Mouse (Mus musculus) lung, postnatal 0 days (tissue): Measurements from ENCODE around the gene Rph3al. TPM values are rescaled to one million over a fixed set of nuclear protein-coding genes. Genes with fewer than 3 reads are reported as not detected.

ENCODE experiments used
- ATAC-seq: fragments of 200-750 bp; cut with Nextera tagmentation; 2 replicates; pipeline ENCODE4 v1.8.0; 2017; ENCODE audit warnings: moderate library complexity
- DNase-seq: peaks from one replicate; pipeline ENCODE4 v3.0.0-alpha.2; 2016; ENCODE audit warnings: low spot score
- H3K27ac ChIP-seq: fragments of 300-500 bp; sonication (generic); 2 replicates; pipeline ENCODE4 v1.5.1; 2014; ENCODE audit warnings: antibody characterized with exemption, mild to moderate bottlenecking, low read length, mixed read lengths
- H3K27me3 ChIP-seq: fragments of 300-500 bp; sonication (generic); replicated peaks from 2 replicates; pipeline ENCODE4 v1.6.1; 2014; ENCODE audit warnings: low read length, mixed read lengths; ENCODE audit not compliant: insufficient read depth
- H3K36me3 ChIP-seq: fragments of 300-500 bp; sonication (generic); 2 replicates; pipeline ENCODE4 v1.6.1; 2014; ENCODE audit warnings: low read length, mixed read lengths; ENCODE audit not compliant: insufficient read depth
- H3K4me1 ChIP-seq: fragments of 300-500 bp; sonication (generic); 2 replicates; pipeline ENCODE4 v1.6.1; 2014; ENCODE audit warnings: antibody characterized with exemption, low read depth, low read length, mixed read lengths; ENCODE audit not compliant: insufficient read depth
- H3K4me2 ChIP-seq: fragments of 300-500 bp; sonication (generic); replicated peaks from 2 replicates; pipeline ENCODE4 v1.6.1; 2014; ENCODE audit warnings: low read depth, mild to moderate bottlenecking, low read length, moderate library complexity, mixed read lengths
- H3K4me3 ChIP-seq: fragments of 300-500 bp; sonication (generic); 2 replicates; pipeline ENCODE4 v1.5.1; 2014; ENCODE audit warnings: low read depth, low read length
- H3K9ac ChIP-seq: fragments of 300-500 bp; sonication (generic); replicated peaks from 2 replicates; pipeline ENCODE4 v1.6.1; 2014; ENCODE audit warnings: low read depth, mild to moderate bottlenecking
- H3K9me3 ChIP-seq: fragments of 300-500 bp; sonication (generic); 2 replicates; pipeline ENCODE4 v1.6.1; 2016; ENCODE audit warnings: low read length, mixed read lengths
- CTCF ChIP-seq: IDR thresholded peaks from 2 replicates; pipeline ENCODE4 v1.5.1; 2016; ENCODE audit warnings: antibody characterized with exemption, mild to moderate bottlenecking
- EP300 ChIP-seq: IDR thresholded peaks from 2 replicates; pipeline ENCODE4 v1.6.1; 2016; ENCODE audit warnings: antibody characterized with exemption, mild to moderate bottlenecking, control low read depth
- WGBS: fragments of 180-500 bp; shearing (Covaris S2); extraction: QIAGEN DNeasy Blood & Tissue Kit; methylation state at CpG from one replicate; pipeline ENCODE4 v1.1.7; 2014; 5-methylcytosine and 5-hydroxymethylcytosine counted together
- polyA plus RNA-seq: library from polyadenylated mRNA; unstranded; fragments of >200 nt; fragmentation: Nextera tagmentation; extraction: Ambion mirVana; gene quantifications from 2 replicates; pipeline ENCODE4 v1.2.1, GENCODE M21; 2015

Rph3al gene
- polyA plus RNA-seq, 1 experiment from 2014 or later, result 11.0 TPM

DNA sequence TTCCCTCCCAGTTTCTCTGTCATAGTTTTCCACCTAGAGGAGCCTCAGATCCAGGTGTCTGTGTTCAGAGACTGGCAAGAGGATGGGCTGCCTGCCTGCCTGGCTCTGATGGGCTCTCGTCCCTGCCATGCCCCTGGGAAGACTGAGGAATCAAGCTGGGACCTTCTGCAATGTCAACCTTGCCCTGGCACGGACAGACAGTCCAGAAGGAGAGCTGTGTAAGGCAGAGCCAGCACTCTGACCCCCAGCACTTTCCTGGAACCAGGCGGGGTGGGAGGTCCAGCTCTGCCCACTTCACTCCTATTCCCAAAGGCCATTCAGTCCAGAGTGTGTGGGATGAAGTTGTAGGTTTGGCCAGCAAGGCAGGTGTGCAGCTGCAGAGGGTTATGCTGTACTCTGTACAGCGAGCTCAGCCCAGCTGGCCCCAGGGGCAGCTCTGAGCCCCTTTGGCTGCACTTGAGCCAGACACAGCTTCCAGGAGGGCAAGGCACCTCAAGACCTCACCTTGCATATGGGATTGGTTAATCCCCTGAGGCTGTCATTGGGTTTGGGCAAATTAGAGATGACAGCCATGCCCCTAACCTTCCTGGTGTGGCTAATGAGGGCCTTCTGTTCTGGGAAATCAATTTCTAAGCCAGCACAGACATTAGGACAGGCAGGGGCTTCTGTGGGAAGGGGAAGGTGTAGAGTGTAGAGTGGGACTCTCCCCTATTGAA, 95.2 kb downstream of the Rph3al start:
- no peak for ATAC-seq
- TF ChIP-seq EP300 (no peak), CTCF (no peak)

DNA sequence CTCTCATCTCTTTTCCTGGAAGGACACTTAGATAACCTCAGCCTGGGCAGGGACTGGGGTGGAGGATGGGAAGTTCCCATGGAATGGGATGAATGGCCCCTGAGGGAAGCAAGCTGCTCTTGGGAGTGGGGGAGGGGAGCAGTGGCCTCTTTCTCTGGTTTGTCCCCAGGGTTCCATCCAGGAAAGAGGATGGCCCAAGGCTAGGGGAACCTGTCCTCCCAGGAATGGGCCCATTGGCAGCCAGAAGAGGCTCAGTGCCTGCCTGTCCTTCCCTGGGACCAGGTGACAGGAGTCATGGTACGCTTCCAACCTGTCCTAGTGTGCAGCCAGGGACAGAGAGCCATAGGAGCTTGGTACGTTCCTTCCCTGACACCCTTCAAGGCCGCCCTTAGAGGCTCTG, 96.7 kb downstream of the Rph3al start:
- no peak for DNase-seq
- Histone ChIP-seq H3K9ac (no peak overlapping the region), H3K9me3 (no peaks in the 10 kb centered on the region), H3K4me1 (no peaks in the 10 kb centered on the region), H3K4me3 (no peak overlapping the region), H3K4me2 (no peak overlapping the region), H3K27ac (no peak overlapping the region), H3K36me3 (no peaks in the 10 kb centered on the region), H3K27me3 (no peaks in the 10 kb centered on the region)
- 72% methylated on average over 3 of the region's 3 CpGs for WGBS
- no peak for ATAC-seq
- no peak for TF ChIP-seq CTCF
- no peak for TF ChIP-seq EP300

More for the DNA sequence above, 95.2 kb downstream of the Rph3al start:
- Histone ChIP-seq H3K9me3 (no peaks in the 10 kb centered on the region), H3K4me1 (no peaks in the 10 kb centered on the region), H3K9ac (no peak overlapping the region), H3K27ac (no peak overlapping the region), H3K36me3 (no peaks in the 10 kb centered on the region), H3K4me2 (no peak overlapping the region), H3K4me3 (no peak overlapping the region), H3K27me3 (no peaks in the 10 kb centered on the region)
- 83% methylated on average over 4 of the region's 4 CpGs for WGBS
- DNase-seq, result no peak

DNA sequence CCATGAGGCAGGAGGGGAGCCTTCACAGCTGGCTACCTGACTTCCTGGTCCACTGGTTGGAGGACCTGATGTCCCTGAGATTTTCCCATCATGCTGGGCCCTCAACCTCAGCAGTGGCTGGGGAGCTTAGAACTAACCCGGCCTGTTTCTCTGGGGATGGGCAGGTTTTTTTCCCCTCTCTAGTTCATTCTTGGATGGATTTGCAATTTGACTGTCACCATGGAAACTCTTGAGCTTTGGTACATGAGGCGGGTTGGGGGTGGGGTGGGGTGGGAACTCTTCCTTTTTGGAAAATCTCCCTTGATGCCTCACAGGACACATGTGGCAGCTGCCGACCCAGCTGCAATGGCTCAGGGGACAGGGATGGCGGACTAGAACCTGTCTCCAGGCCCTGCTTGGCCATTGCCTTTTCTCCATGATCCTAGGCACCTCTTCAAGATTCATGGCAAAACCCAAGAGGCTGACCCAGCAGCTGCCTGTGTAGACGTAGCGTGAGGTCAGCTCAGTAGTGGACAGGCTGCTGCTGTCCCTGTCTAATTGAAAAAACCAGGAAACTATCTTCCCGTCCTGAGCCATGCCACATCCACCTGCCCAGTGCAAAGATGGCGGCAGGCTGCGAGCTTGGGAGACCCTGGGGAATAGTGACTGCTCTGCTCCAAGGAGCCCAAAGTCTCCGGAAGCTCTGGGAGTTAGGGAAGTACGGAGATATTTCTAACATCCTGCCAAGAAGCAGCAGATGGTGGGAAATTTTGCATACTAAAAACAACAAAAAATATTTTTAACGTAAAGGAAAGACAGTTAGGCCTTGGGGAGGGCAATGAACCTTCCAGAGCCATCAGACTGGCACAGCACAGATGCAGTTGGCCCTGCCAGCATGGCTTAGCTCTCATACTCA, 98.4 kb downstream of the Rph3al start:
- ATAC-seq (no peak), DNase-seq (no peak)
- H3K27ac ChIP-seq, result no peak overlapping the region
- WGBS, result 71% methylated on average over 12 of the region's 12 CpGs
- no peaks in the 10 kb centered on the region for H3K4me1 ChIP-seq
- H3K9me3 ChIP-seq, result no peaks in the 10 kb centered on the region
- TF ChIP-seq CTCF (no peak), EP300 (no peak)
- no peaks in the 10 kb centered on the region for H3K27me3 ChIP-seq
- no peak overlapping the region for H3K9ac ChIP-seq
- no peak overlapping the region for H3K4me2 ChIP-seq
- no peak overlapping the region for H3K4me3 ChIP-seq
- no peaks in the 10 kb centered on the region for H3K36me3 ChIP-seq

DNA sequence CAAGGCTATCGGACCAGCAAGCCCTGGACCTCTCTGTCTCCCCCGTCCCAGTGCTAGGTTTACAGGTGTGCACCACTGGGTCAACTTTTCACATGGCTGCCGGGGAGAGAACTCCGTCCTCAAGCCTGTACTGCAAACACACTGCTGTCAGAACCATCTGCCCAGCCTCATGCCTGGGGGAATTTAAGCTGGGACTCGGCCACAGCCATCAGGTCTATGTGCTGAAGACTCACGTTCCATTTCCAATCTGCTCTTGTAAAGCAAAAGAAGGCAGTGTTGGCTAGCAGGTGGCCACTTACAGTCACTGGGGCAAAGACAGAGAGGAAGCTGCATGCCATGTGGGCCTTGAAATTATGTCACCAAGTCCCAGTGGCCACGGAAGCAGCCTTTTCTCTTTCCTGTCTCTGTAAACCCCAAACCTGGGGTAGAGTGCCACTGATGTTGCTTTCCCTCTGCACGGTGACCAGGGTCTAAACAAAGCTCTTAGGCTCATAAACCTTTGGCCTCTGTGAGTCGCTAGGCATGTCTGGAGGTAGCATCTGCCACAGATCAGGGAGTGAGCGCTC, 99.3 kb downstream of the Rph3al start:
- no peak for DNase-seq
- TF ChIP-seq CTCF (no peak), EP300 (no peak)
- WGBS, result 74% methylated on average over 10 of the region's 10 CpGs

DNA sequence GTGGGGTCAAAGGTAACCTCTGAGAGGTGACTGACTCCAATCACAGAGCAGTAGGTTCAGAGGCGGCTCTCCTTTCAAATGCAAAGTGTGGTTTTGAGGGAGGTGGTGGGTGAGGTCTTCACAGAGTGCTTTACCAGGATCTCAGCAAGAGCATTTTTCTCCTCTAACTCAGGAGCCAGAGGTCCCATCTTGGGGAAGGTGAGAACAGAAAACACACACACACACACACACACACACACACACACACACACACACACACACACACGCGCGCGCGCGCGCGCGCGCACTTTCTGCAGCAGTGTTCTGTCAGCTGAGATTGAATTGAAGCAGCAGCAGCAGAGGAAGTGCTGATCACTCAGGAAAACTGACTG, 102.0 kb downstream of the Rph3al start:
- no peaks in the 10 kb centered on the region for H3K9me3 ChIP-seq
- 65% methylated on average over 11 of the region's 11 CpGs for WGBS
- H3K36me3 ChIP-seq, result no peaks in the 10 kb centered on the region
- H3K4me3 ChIP-seq, result no peak overlapping the region
- no peaks in the 10 kb centered on the region for H3K27me3 ChIP-seq
- DNase-seq (no peak), ATAC-seq (no peak)
- TF ChIP-seq CTCF, result no peak
- TF ChIP-seq EP300, result no peak
- H3K4me2 ChIP-seq, result no peak overlapping the region
- no peak overlapping the region for H3K27ac ChIP-seq
- no peaks in the 10 kb centered on the region for H3K4me1 ChIP-seq
- H3K9ac ChIP-seq, result no peak overlapping the region

More for the DNA sequence above, 99.3 kb downstream of the Rph3al start:
- Histone ChIP-seq H3K4me2 (no peak overlapping the region), H3K4me1 (no peaks in the 10 kb centered on the region), H3K9me3 (no peaks in the 10 kb centered on the region), H3K27ac (no peak overlapping the region), H3K36me3 (no peaks in the 10 kb centered on the region), H3K27me3 (no peaks in the 10 kb centered on the region), H3K9ac (no peak overlapping the region), H3K4me3 (no peak overlapping the region)
- ATAC-seq, result no peak

DNA sequence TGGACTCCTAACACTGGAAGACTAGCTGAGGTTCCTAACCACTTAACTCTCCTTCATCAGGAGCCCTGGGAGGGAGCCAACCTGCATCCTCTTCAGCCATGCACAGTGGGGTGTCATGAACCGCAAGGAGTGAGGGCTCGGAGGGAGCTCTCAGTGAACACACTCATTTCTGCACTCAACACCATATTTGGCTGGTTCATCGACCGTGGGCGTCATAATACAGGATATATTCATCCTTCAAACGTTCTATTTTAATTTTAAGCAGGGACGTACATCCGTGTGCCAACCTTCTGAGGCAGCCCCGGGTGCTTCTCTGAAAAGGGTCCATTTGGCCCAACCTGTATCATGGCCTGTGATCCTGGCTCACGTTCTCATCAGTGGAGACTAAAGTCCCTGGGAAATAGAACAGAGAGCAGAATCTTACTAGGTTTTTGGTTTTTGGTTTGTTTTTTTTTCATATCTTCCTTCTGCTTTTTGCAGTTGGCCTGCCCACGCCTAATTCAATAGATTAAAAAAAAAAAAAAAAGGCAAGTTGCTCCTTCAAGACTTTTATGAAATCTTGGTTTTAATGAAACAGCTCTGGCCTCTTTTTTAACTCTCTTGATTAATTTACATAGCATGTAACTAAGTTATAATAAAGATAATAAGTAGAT, 102.5 kb downstream of the Rph3al start:
- 73% methylated on average over 11 of the region's 11 CpGs for WGBS
- ATAC-seq, result no peak
- no peak overlapping the region for H3K27ac ChIP-seq

More for the DNA sequence above, 102.5 kb downstream of the Rph3al start:
- DNase-seq, result no peak
- TF ChIP-seq CTCF, result no peak
- TF ChIP-seq EP300, result no peak
- Histone ChIP-seq H3K9me3 (no peaks in the 10 kb centered on the region), H3K4me2 (no peak overlapping the region), H3K36me3 (no peaks in the 10 kb centered on the region), H3K4me1 (no peaks in the 10 kb centered on the region), H3K4me3 (no peak overlapping the region), H3K27me3 (no peaks in the 10 kb centered on the region), H3K9ac (no peak overlapping the region)
